Mouse (Mus musculus): Measurements from ENCODE around the gene Catsper4. TPM values are rescaled to one million over a fixed set of nuclear protein-coding genes. Genes with fewer than 3 reads are reported as not detected.

Catsper4 gene
- not detected for total RNA-seq (2023)

DNA sequence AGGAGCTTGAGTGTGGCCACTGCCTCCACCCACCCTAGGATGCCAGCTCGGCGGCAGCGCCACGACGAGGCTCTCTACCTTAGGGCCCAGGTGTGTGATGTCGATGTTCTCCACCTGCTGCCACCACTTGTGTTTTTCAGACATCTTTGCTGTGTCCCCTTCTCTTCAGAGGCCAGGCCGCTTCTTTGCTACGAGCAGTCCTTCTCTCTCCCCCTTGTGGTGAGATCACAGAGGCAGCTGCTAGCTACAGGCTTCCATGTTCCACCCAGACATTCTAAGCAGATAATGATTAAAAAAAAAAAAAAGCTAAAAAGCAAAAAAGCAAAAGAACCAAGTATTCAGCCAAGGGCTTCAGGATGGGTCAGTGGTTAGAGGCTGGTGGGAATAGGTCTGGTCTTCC is at the start of gene Catsper4:
Catsper4 (minus strand) TSS at position 190 of the 400 bp plus-strand sequence.

DNA sequence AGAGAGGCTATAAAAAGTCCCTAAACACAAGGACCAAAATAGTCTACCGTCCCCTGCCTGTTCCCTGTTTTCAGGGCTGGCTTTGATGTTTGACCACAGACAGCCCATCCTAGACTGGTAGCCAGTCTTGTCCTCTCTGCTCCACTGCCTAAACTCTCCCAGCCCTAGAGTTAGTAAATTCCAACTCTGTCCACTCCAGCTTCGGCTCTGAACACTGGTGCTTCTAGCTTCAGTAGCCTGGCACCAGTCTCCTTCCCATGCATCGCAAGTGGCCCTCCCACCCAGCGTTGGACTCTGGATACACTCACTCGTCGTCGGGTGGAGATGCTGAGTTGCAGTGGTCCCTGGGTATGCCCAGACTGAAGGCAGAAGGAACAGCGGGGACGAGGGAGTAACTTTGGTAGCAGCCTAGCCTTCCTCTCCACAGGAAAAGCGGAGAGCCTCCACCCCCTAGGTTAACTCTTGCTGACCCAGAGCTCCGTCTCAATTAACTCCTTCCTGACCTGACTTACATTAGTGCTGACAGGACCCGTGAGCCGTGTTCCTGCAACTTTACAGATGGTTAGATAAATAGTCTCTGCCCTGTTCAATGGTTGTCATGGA is 26.6 kb upstream of the Catsper4 start, which contains the start of gene Grrp1:
Grrp1 (minus strand) TSS at position 385 of the 603 bp plus-strand sequence.

DNA sequence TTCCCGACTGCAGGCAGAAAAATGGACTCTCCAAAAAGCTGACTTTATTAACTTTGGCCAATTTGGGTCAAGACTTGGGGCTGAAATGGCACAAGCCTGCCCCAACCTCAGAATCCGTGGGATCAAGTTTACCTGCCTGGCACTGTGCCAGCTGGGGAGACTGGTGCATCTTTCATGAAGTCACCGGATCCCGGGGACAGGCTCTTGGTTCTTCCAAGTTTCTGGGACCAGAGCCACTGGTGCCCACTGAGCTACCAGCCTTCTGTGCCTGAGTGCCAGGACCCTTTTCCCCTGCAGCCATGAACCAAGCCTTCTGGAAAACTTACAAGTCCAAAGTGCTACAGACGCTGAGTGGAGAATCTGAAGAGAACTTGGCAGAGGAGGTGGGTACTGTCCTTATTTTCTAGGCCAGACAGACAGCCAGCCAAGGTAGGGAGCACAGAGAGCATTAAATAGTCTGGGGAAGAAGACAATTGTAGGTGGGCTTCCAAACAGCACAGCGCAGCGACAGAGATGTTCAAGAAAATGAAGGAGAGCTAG is 19.6 kb upstream of the Catsper4 start, which contains the start of gene Gm30191:
Gm30191 (plus strand) TSS at position 217 of the 540 bp plus-strand sequence.

DNA sequence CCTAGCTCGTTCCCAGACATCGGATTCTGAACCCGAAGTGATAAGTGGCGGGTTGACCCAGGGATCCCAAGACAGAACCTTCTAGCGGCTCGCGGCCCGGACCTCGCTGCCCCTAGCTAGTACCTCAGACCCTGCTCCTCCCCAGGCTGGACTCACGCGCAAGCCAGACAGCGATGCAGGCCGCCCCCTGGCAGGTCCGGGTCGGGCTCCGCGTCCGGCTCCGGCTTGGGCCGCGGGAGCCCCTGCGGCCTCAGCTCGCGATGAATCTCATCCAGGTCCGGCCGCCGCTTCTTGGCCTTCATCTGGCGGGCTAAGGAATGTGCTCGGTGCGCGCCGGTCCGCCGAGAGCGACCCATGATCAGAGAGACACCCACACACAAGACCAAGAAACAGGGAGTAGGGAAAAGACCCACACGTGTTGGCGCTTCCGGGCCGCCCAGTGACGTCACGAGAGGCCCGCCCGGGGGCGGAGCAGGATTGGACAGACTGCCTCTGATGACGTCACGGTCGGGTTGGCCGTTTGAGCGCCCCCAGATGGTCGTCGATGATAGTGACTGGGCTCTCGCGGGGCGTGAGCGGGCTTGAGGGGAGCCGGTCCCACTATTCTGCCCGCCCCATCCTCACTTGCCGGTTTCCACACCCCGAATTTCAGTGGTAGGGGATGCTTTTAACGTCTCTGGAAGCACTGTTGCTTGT is 18.1 kb upstream of the Catsper4 start, which contains the start of gene Zfp593:
Zfp593 (minus strand) TSS at position 445 of the 696 bp plus-strand sequence.

DNA sequence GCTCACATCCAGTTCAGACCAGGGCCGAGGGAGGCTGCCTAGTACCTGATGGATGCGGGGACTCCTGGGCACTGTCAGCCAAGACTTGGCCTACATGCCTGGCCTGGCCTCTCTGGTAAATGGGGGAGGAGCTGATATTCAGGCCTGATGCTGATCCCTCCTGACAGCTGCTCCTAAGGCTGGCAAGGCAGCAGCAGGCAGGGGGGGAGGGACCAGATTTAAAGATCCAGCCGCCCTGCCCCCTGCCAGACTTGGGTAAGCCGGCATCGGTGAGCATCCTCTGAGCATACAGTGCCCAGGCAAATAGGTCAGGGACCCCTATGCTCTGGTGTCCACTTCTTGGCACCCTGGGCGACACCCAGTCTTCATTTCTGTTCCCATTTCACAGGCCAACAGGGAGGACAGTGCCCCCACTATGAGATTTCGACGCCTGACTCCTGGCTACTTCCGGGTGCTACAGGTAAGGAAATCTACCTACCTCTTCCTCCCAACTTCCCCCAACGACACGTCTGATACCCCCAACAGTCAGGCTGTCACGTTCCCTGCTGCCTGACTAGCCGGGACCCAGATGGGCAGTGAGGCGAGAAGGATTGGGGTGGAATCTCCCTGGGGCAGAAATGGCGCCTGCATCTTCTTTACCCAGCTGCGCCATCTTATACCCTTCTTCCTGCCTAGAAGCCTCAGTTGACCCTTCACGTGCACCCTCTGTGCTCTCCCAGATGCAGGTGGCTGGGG is 16.5 kb upstream of the Catsper4 start, which contains the start of gene E130218I03Rik:
E130218I03Rik (plus strand) TSS at position 147 of the 735 bp plus-strand sequence.

DNA sequence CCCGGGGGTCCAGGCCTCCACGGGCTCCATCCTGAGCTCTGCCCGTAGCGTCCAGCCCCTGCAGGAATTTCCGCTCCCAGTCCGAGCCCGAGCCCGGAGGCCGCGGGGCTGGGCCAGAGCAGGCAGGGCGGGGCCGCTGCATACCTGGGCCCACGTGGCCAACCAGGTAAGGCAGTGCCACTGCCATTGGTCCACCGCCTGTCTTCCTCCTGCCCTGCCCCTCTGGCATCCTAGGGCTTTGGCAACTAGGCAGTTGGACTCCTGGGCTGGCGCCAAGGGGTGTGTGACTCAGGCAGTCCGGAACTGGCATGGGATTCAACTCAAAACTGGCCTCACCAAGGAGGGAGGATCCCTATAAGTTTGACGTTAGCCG is 11.1 kb upstream of the Catsper4 start, which contains the start of gene Cnksr1:
Cnksr1 (minus strand) TSS at position 121 of the 373 bp plus-strand sequence.

DNA sequence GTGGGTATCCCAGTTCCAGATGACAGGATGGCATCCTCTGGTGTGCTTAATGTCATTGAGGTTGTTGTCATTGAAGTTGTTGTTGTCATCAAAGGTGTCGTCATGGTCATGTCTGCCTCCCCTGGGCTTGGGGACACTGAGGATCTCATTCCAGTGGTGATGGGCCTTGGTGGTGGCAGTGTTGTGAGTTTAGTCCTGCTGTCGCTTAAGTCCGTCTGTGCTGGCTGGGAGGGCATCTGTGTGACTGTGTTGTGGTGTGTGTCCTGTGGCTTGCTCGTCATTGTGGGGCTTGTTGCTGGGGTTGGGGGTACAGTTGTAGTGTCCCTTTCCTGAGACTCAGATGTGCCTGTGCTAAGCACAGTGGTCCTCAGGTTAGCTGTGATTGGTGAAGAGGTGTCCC is 24.3 kb downstream of the Catsper4 start, which contains the start of gene Gm7534:
Gm7534 (minus strand) TSS at position 101 of the 400 bp plus-strand sequence.

Other genes starting within 250 kb of the Catsper4 start
- 10 to 100 TPM; 39.2 to 39.5 TPM for gene Dhdds, start 226.5 kb downstream of the Catsper4 start, total RNA-seq (2023)
- under 1 TPM in 1 of 2 experiments, not detected in 1; 0.37 TPM for gene Lin28a, start 208.5 kb downstream of the Catsper4 start, total RNA-seq (2023)
- not detected for gene Zfp683, start 173.5 kb downstream of the Catsper4 start, total RNA-seq (2023)
- gene Crybg2, start 166.6 kb downstream of the Catsper4 start, total RNA-seq (2023), result under 1 TPM in 1 of 2 experiments, not detected in 1; 0.64 TPM
- gene Cd52, start 132.3 kb downstream of the Catsper4 start, total RNA-seq (2023), result 1,000 to 10,000 TPM in 1 of 2 experiments, 100 to 1,000 TPM in 1; 974 to 1,106 TPM
- gene Ubxn11, start 124.8 kb downstream of the Catsper4 start, total RNA-seq (2023), result 1 to 10 TPM; 3.6 to 8.2 TPM
- gene Sh3bgrl3, start 98.6 kb downstream of the Catsper4 start, total RNA-seq (2023), result 100 to 1,000 TPM; 743 to 766 TPM
- gene Cep85, start 40.3 kb downstream of the Catsper4 start, total RNA-seq (2023), result 10 to 100 TPM; 14.3 to 16.1 TPM
- not detected for gene Gm7534, start 24.4 kb downstream of the Catsper4 start, total RNA-seq (2023)
- not detected for gene Cnksr1, start 11.0 kb upstream of the Catsper4 start, total RNA-seq (2023)
- not detected for gene E130218I03Rik, start 16.3 kb upstream of the Catsper4 start, total RNA-seq (2023)
- 10 to 100 TPM; 12.7 to 15.7 TPM for gene Zfp593, start 18.2 kb upstream of the Catsper4 start, total RNA-seq (2023)
- gene Gm30191, start 19.6 kb upstream of the Catsper4 start, total RNA-seq (2023), result not detected
- gene Grrp1, start 26.7 kb upstream of the Catsper4 start, total RNA-seq (2023), result not detected
- 10 to 100 TPM in 1 of 2 experiments, 1 to 10 TPM in 1; 9.4 to 10.7 TPM for gene Pdik1l, start 60.5 kb upstream of the Catsper4 start, total RNA-seq (2023)
- not detected for gene Trim63, start 87.7 kb upstream of the Catsper4 start, total RNA-seq (2023)
- gene Slc30a2, start 115.8 kb upstream of the Catsper4 start, total RNA-seq (2023), result not detected
- under 1 TPM; 0.10 to 0.39 TPM for gene Extl1, start 156.5 kb upstream of the Catsper4 start, total RNA-seq (2023)
- 1 to 10 TPM; 2.5 to 3.1 TPM for gene Pafah2, start 168.9 kb upstream of the Catsper4 start, total RNA-seq (2023)
- gene Stmn1, start 240.9 kb upstream of the Catsper4 start, total RNA-seq (2023), result 1 to 10 TPM; 5.8 to 9.0 TPM